Mouse (Mus musculus): ENCODE measurements around the gene Ros1.
A peak's percentile ranks its signal among the peaks of the same experiment; 100 is the strongest.

GRCm38 (mm10) chr10:52169841-52170240, 25.2 kb downstream of the Ros1 start:
- TF ChIP-seq CTCF (IDR thresholded peaks at IDR 0.05) = no peak
- peak; percentile 48; the same call in 1 of the 2 replicates for TF ChIP-seq EP300 (IDR thresholded peaks at IDR 0.05)
